Mouse (Mus musculus): ENCODE measurements around the gene Prph2. TPM values are rescaled to one million over a fixed set of nuclear protein-coding genes. Genes with fewer than 3 reads are reported as not detected.
A peak's percentile ranks its signal among the peaks of the same experiment; 100 is the strongest.

Prph2 gene
- total RNA-seq, 2 experiments from 2014 or later: 0.14 TPM; not detected in 1

GRCm38 (mm10) chr17:46890843-46891594 lies 19.2 kb upstream of the Prph2 start:
- DNase-seq (ENCODE audit: low spot score in 2 of 2): peak; percentile 37 to 57

- DNase-seq (ENCODE audit: low spot score in 2 of 2): no peak
Observed at GRCm38 (mm10) chr17:46895426-46895825, 14.8 kb upstream of the Prph2 start.

- no peak for DNase-seq (ENCODE audit: low spot score in 2 of 2)
Observed at GRCm38 (mm10) chr17:46897221-46897950, 12.9 kb upstream of the Prph2 start.

- no peak for DNase-seq (ENCODE audit: low spot score in 2 of 2)
Observed at GRCm38 (mm10) chr17:46900941-46901340, 9.3 kb upstream of the Prph2 start.

GRCm38 (mm10) chr17:46903876-46904490 lies 6.3 kb upstream of the Prph2 start:
- peak; percentile 77 to 79 for DNase-seq (ENCODE audit: low spot score in 2 of 2)

GRCm38 (mm10) chr17:46912331-46912730 lies 2.1 kb downstream of the Prph2 start:
- no peak for DNase-seq (ENCODE audit: low spot score in 2 of 2)

GRCm38 (mm10) chr17:46915129-46915528 lies 4.9 kb downstream of the Prph2 start:
- no peak for DNase-seq (ENCODE audit: low spot score in 2 of 2)

GRCm38 (mm10) chr17:46918951-46919350 lies 8.7 kb downstream of the Prph2 start:
- DNase-seq (ENCODE audit: low spot score in 2 of 2): no peak

GRCm38 (mm10) chr17:46920855-46921254 lies 10.6 kb downstream of the Prph2 start:
- no peak for DNase-seq (ENCODE audit: low spot score in 2 of 2)

- DNase-seq (ENCODE audit: low spot score in 2 of 2): no peak
Observed at GRCm38 (mm10) chr17:46926192-46926591, 15.9 kb downstream of the Prph2 start.

- DNase-seq (ENCODE audit: low spot score in 2 of 2): no peak
Observed at GRCm38 (mm10) chr17:46926941-46927340, 16.7 kb downstream of the Prph2 start.

GRCm38 (mm10) chr17:46927781-46928180 lies 17.5 kb downstream of the Prph2 start:
- no peak for DNase-seq (ENCODE audit: low spot score in 2 of 2)

- DNase-seq (ENCODE audit: low spot score in 2 of 2): no peak
Observed at GRCm38 (mm10) chr17:46929277-46929676, 19.0 kb downstream of the Prph2 start.

- no peak for DNase-seq (ENCODE audit: low spot score in 2 of 2)
Observed at GRCm38 (mm10) chr17:46929897-46930296, 19.6 kb downstream of the Prph2 start.

- no peak for DNase-seq (ENCODE audit: low spot score in 2 of 2)
Observed at GRCm38 (mm10) chr17:46932961-46933360, 22.7 kb downstream of the Prph2 start.

- DNase-seq (ENCODE audit: low spot score in 2 of 2): peak; percentile 54 to 71
Observed at GRCm38 (mm10) chr17:46933557-46934348, 23.5 kb downstream of the Prph2 start.

GRCm38 (mm10) chr17:46940461-46940860 lies 30.2 kb downstream of the Prph2 start:
- DNase-seq (ENCODE audit: low spot score in 2 of 2): no peak

- no peak for DNase-seq (ENCODE audit: low spot score in 2 of 2)
Observed at GRCm38 (mm10) chr17:46942421-46942820, 32.2 kb downstream of the Prph2 start.

- DNase-seq (ENCODE audit: low spot score in 2 of 2): no peak
Observed at GRCm38 (mm10) chr17:46946276-46946675, 36.0 kb downstream of the Prph2 start.

GRCm38 (mm10) chr17:46958045-46958444 lies 47.8 kb downstream of the Prph2 start:
- DNase-seq (ENCODE audit: low spot score in 2 of 2): no peak

GRCm38 (mm10) chr17:46960216-46960615 lies 50.0 kb downstream of the Prph2 start:
- DNase-seq (ENCODE audit: low spot score in 2 of 2): no peak

Measured in layer of hippocampus, postnatal 10 days (tissue).